Mouse (Mus musculus): Measurements from ENCODE around the gene Eif2b4. TPM values are rescaled to one million over a fixed set of nuclear protein-coding genes. Genes with fewer than 3 reads are reported as not detected.

Eif2b4 gene
- 35.8 to 48.8 TPM (median 48.1 TPM) in 4 replicates for total RNA-seq (2023)

DNA sequence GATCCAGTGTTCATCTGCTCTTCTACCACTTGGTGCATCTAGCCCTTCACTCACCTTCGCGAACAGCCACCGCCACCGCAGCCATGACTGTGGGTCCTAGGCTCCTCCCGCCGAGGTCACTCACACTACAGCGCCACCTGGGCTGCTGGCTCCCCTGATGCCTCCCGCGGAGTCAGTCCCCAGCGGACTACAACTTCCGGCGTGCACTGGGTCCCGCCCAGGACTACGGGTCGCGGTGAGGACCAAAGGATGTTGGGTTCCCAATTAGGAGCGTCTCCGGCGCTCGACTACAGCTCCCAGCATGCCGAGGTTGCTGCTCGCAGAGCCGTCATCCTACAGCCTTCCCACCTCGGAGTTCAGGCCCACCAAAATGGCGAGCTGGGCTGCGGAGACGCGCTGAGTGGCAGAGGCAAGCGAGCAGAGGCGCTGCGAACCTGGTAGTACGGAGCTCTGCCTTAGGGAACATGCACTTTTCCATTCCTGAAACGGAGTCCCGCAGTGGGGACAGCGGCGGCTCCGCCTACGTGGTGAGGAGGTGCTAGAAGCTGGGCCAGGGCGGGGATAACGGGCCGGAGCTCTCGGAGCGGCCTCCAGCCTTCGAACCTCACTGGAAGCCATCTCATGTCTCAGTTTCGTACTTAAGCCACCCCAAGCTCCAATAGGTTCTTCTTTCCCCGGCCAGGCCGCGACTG is at the start of gene Eif2b4, which contains the start of gene Snx17:
TSS of gene Eif2b4 (minus strand) at position 492 of the 692 bp plus-strand sequence.
TSS of gene Snx17 (plus strand) at position 289 of the 692 bp plus-strand sequence.

DNA sequence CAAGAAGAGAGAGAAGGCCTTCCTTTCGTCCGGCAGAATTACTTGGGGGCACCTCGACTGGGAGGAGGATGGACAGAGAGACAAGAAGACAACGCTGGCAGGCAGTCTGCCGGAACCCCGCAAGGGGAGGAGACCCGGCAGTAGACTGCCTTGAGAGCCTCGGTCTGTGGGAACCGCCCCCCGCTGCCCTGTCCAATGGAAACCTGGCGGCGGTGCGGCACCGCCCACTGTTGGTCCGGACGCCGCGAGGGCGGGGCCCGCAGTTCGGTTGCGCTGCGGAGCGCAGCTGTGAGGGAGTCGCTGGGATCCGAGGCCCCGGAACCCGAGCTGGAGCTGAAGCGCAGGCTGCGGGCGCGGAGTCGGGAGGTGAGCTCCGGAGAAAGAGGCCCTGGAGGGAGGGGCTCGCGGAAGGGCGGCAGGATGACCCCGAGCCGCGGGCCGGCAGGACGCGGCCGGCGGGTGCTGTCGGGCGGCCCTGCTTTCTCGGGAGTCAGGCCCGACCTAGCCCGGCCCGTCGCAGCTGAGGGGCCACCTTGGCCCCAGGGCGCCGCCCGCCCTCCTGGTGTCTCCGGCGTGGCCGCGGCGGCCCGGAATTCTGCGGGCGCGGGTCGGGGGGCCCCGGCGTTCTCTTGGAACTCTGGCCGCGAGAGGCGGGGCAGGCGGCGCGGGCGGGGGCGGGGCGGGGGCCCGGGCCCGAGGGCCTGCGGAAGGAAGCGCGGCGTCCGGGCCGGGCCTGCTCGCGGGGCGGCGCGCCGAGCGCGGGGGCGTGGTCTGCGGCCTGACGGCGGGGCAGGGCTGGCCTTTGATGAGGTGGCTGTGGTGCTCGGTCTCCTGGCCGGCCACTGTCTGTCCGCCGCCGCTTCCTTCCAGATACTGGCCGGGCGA is 47.6 kb upstream of the Eif2b4 start, which contains the start of the genes Nrbp1 and Gm9970:
TSS of gene Nrbp1 (plus strand) at position 228 of the 885 bp plus-strand sequence.
TSS of gene Gm9970 (minus strand) at position 596 of the 885 bp plus-strand sequence.

DNA sequence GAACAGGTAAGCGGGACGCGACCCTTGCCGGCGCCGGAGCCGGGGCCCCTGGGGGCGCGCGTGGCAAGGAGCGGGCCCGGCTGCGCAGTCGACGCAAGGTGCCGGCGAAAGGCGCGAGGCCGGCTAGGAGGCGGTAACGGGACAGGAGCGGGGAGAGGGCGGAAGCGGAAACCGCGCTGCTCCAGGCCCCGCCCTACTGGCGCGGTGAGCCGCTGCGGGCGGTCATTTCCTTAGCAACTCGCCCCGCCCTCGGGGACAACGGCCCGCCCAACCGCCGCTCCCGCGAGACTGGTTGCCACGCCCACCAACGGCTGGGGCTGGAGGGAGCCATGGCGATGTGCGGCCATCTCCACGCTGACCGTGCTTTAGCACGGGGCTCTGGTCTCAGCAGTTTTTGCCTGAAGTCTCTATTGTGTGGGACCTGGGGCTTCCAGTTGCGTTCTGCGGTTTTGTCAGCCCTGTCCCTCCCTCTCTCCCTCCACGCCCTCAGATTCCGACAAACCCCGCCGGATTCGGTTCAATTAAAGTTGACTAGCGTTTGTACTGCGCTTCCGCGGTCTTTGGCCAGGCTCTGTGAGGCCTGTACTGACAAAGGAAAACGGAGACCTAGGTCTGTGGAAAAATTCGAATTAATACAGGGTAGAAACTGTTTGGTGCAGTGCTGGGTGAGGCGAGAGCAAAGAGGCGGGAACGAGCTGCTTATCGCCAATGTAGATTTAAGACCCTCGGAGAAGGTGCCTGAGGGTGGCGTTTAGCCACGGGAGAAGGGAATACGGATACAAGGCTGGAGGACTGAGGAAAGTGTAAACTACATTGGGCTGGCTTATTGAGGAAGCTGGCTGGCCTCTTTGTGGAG is 27.4 kb upstream of the Eif2b4 start, which contains the start of gene Ppm1g:
TSS of gene Ppm1g (minus strand) at position 240 of the 856 bp plus-strand sequence.

DNA sequence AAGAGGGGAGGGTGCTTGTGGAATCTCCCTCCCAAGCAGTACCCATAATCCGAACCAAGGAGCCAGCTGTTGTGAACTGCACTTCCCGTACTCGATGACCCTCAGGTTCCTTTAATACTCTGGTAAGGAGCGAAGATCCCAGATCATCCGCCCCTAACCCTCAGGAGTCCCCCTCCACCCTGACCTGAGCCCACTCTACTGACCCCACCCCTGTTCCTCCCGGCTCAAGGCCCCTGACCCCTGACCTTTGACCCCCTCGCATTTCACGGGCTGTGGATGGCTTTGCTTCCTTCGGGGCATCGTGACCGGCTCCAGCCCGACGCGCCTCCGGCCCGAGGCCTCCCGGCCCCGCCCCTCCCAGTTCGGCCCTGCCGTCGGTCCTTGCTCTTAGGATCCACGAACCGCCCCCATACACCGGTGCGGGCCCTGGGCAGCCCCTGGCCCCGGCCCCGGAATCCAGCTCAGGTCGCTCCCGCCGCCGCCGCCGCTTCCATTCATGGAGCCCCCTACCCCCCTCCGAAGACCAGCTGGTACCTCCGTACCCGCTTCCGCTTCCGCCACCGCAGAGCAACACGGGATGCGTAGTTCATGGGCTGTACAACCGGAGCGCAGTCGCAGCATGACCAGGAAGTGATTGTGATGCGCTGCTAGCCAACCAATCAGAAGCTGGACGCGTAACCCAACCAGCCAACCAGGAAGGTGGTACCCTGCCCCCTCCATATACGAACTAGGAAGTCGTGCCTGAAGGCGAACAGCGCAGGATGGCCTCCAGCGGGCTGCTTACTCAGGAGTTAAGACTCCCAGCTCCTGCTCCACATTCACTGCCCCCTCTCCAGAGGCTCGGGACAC is 8.7 kb upstream of the Eif2b4 start, which contains the start of gene Zfp513:
TSS of gene Zfp513 (minus strand) at position 562 of the 849 bp plus-strand sequence.

GRCm38 (mm10) chr5:31179766-31180630 is 13.2 kb downstream of the Eif2b4 start, which contains the start of the genes Gm29609 and Gtf3c2:
Gene Gm29609 (minus strand): TSS chr5:31179911.
Gene Gtf3c2 (minus strand): TSS chr5:31180144.

GRCm38 (mm10) chr5:31154152-31154553 is 39.1 kb downstream of the Eif2b4 start, which contains the start of gene Mpv17:
Gene Mpv17 (minus strand): TSS chr5:31154251.

DNA sequence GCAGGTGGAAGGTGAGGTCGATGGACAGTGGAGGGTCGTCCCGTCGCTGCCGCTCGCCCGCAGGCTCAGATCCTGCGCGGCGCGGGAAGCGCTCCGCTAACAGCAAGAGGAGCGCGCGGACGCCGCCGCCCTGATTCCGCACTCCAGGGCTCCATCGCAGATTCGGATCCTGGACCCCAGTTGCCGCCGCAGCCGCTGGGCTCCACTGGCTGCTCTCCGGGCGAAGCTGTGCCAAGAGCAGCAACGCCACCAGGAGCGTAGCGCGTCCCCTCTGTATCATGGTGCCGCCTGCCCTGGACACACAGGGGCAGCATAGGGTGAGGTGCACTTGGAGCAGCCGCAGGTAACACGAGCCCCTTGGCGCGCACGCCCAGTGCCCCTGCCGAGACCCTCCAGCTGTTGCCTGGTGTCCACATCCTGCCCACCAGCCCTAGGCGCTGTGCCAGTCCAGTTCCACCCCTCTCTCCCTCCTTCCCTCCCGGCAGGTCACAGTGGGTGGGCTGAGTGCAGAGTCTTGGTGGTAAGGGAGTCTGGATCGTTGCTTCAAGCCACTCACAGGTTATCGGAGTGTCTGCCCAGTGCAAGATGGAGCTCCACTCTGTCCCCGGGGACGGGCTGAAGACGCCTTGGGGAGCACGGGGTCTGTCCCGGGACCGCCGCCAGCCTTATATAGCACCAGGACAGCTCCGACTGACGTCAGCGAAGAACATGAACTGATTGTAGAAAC is 54.8 kb downstream of the Eif2b4 start, which contains the start of gene Ucn:
TSS of gene Ucn (minus strand) at position 589 of the 727 bp plus-strand sequence.

Other genes starting within 250 kb of the Eif2b4 start
- gene Cgref1, start 247.8 kb downstream of the Eif2b4 start, total RNA-seq (2023), result not detected in 4 replicates
- gene Preb, start 233.1 kb downstream of the Eif2b4 start, total RNA-seq (2023), result 172 to 183 TPM (median 175 TPM) in 4 replicates
- gene Tcf23, start 224.8 kb downstream of the Eif2b4 start, total RNA-seq (2023), result not detected in 4 replicates
- 37.9 to 46.1 TPM (median 41.7 TPM) in 4 replicates for gene Atraid, start 145.1 kb downstream of the Eif2b4 start, total RNA-seq (2023)
- gene Slc5a6, start 144.5 kb downstream of the Eif2b4 start, total RNA-seq (2023), result 7.6 to 20.0 TPM (median 10.9 TPM) in 4 replicates
- gene Cad, start 138.7 kb downstream of the Eif2b4 start, total RNA-seq (2023), result 54.8 to 65.9 TPM (median 59.3 TPM) in 4 replicates
- not detected in 4 replicates for gene Dnajc5g, start 87.1 kb downstream of the Eif2b4 start, total RNA-seq (2023)
- 0.25 to 0.92 TPM (median 0.47 TPM) in 4 replicates for gene Slc30a3, start 85.2 kb downstream of the Eif2b4 start, total RNA-seq (2023)
- not detected in 4 replicates for gene Trim54, start 76.7 kb downstream of the Eif2b4 start, total RNA-seq (2023)
- gene Ucn, start 54.6 kb downstream of the Eif2b4 start, total RNA-seq (2023), result not detected in 4 replicates
- 17.5 to 21.4 TPM (median 20.8 TPM) in 4 replicates for gene Mpv17, start 39.2 kb downstream of the Eif2b4 start, total RNA-seq (2023)
- 3.7 to 7.9 TPM (median 4.9 TPM) in 4 replicates for gene Gm29609, start 13.5 kb downstream of the Eif2b4 start, total RNA-seq (2023)
- gene Gtf3c2, start 13.3 kb downstream of the Eif2b4 start, total RNA-seq (2023), result 190 to 210 TPM (median 197 TPM) in 4 replicates
- 76.6 to 85.0 TPM (median 80.1 TPM) in 4 replicates for gene Snx17, start 203 bp downstream of the Eif2b4 start, total RNA-seq (2023)
- 63.4 to 83.9 TPM (median 65.2 TPM) in 4 replicates for gene Zfp513, start 8.9 kb upstream of the Eif2b4 start, total RNA-seq (2023)
- 155 to 180 TPM (median 177 TPM) in 4 replicates for gene Ppm1g, start 27.3 kb upstream of the Eif2b4 start, total RNA-seq (2023)
- 324 to 366 TPM (median 340 TPM) in 4 replicates for gene Nrbp1, start 47.4 kb upstream of the Eif2b4 start, total RNA-seq (2023)
- 1.2 TPM in 1 of 4 replicates, not detected in the others for gene Gm9970, start 47.8 kb upstream of the Eif2b4 start, total RNA-seq (2023)
- gene Krtcap3, start 58.3 kb upstream of the Eif2b4 start, total RNA-seq (2023), result 24.6 to 30.6 TPM (median 28.6 TPM) in 4 replicates
- gene Ift172, start 97.7 kb upstream of the Eif2b4 start, total RNA-seq (2023), result 35.4 to 45.0 TPM (median 40.9 TPM) in 4 replicates
- 0.63 to 3.9 TPM (median 1.9 TPM) in 4 replicates for gene Fndc4, start 102.7 kb upstream of the Eif2b4 start, total RNA-seq (2023)
- gene Gckr, start 104.0 kb upstream of the Eif2b4 start, total RNA-seq (2023), result 0.24 TPM in 1 of 4 replicates, not detected in the others

All from B cell, adult 62 days (primary cell).